Mouse (Mus musculus) brain, embryonic 14.5 days (tissue): ENCODE results near the gene Exph5. TPM values are rescaled to one million over a fixed set of nuclear protein-coding genes. Genes with fewer than 3 reads are reported as not detected.

Experiments
- DNase-seq: peaks from one replicate; pipeline ENCODE4 v3.0.0-alpha.2; 2011; ENCODE audit warnings: low read depth
- CTCF ChIP-seq: fragments of 200-500 bp; IDR thresholded peaks from 2 replicates; pipeline ENCODE4 v1.5.1; 2012; ENCODE audit warnings: inconsistent platforms, mild to moderate bottlenecking, moderate library complexity, borderline replicate concordance; ENCODE audit not compliant: insufficient read depth, insufficient read length; ENCODE audit errors: extremely low read depth
- POLR2A ChIP-seq: fragments of 200-500 bp; IDR thresholded peaks from 2 replicates; pipeline ENCODE4 v1.6.1; 2012; ENCODE audit warnings: mild to moderate bottlenecking, inconsistent platforms, borderline replicate concordance; ENCODE audit not compliant: poor library complexity, insufficient read depth, insufficient read length, severe bottlenecking; ENCODE audit errors: extremely low read depth
- polyA plus RNA-seq: library from polyadenylated mRNA; depleted of rRNA; stranded (reverse); fragments of >200 nt; gene quantifications from 2 replicates; pipeline ENCODE4 v1.2.3, GENCODE M21; 2012; rRNA removed

Gene Exph5
- polyA plus RNA-seq = 0.08 and 0.23 TPM in 2 replicates

- no peak for TF ChIP-seq CTCF
- no peak for TF ChIP-seq POLR2A
These were observed at the start of gene Exph5 for GRCm38 (mm10) chr9:53301269-53301720. Gene Exph5, plus strand, starts transcription at chr9:53301670.

GRCm38 (mm10) chr9:53254368-53254767 lies 47.1 kb upstream of the Exph5 start:
- no peak for TF ChIP-seq POLR2A
- TF ChIP-seq CTCF = peak; percentile 82; the same call in 1 of the 2 replicates
- peak; percentile 88 for DNase-seq

More at GRCm38 (mm10) chr9:53301269-53301720, at the start of gene Exph5:
- peak; percentile 64 for DNase-seq

GRCm38 (mm10) chr9:53256690-53257305 lies 44.7 kb upstream of the Exph5 start:
- TF ChIP-seq POLR2A (no peak), CTCF (no peak)
- no peak for DNase-seq

- TF ChIP-seq POLR2A (no peak), CTCF (no peak)
- no peak for DNase-seq
These were observed 43.7 kb upstream of the Exph5 start for GRCm38 (mm10) chr9:53257772-53258171.

- no peak for DNase-seq
- TF ChIP-seq POLR2A = no peak
These were observed 43.3 kb upstream of the Exph5 start for GRCm38 (mm10) chr9:53258199-53258598.

- TF ChIP-seq POLR2A (no peak), CTCF (no peak)
- DNase-seq = peak; percentile 31
These were observed 37.1 kb upstream of the Exph5 start for GRCm38 (mm10) chr9:53264387-53264786.

GRCm38 (mm10) chr9:53265589-53265988 lies 35.9 kb upstream of the Exph5 start:
- no peak for DNase-seq
- TF ChIP-seq CTCF (no peak), POLR2A (no peak)

GRCm38 (mm10) chr9:53268036-53268435 lies 33.4 kb upstream of the Exph5 start:
- TF ChIP-seq CTCF = no peak
- TF ChIP-seq POLR2A = no peak
- DNase-seq = no peak

- peak; percentile 23; the same call in 1 of the 2 replicates for TF ChIP-seq CTCF
- no peak for TF ChIP-seq POLR2A
- peak; percentile 27 for DNase-seq
These were observed 32.6 kb upstream of the Exph5 start for GRCm38 (mm10) chr9:53268731-53269465.

- no peak for TF ChIP-seq POLR2A
- no peak for TF ChIP-seq CTCF
- DNase-seq = no peak
These were observed 32.1 kb upstream of the Exph5 start for GRCm38 (mm10) chr9:53269466-53269755.

GRCm38 (mm10) chr9:53271281-53272022 lies 30.0 kb upstream of the Exph5 start:
- no peak for TF ChIP-seq POLR2A
- no peak for TF ChIP-seq CTCF
- no peak for DNase-seq

GRCm38 (mm10) chr9:53272207-53272606 lies 29.3 kb upstream of the Exph5 start:
- DNase-seq = no peak
- TF ChIP-seq CTCF = no peak
- no peak for TF ChIP-seq POLR2A

GRCm38 (mm10) chr9:53272714-53273113 lies 28.8 kb upstream of the Exph5 start:
- TF ChIP-seq POLR2A (no peak), CTCF (no peak)
- no peak for DNase-seq
